Mouse (Mus musculus) testis, adult 10 weeks (tissue): ENCODE measurements around the gene Rbp4. TPM values are rescaled to one million over a fixed set of nuclear protein-coding genes. Genes with fewer than 3 reads are reported as not detected.

ENCODE experiments used
- polyA plus RNA-seq: library from polyadenylated mRNA; stranded (reverse); fragments of 350-450 nt; fragmentation: Illumina TruSeq; extraction: RNeasy Lipid Tissue Mini Kit (QIAGEN cat#74804); gene quantifications from one replicate; pipeline ENCODE4 v1.2.3, GENCODE M21; 2014; ENCODE audit warnings: low read depth, low replicate concordance

Rbp4 gene
- 5.3 TPM for polyA plus RNA-seq

DNA sequence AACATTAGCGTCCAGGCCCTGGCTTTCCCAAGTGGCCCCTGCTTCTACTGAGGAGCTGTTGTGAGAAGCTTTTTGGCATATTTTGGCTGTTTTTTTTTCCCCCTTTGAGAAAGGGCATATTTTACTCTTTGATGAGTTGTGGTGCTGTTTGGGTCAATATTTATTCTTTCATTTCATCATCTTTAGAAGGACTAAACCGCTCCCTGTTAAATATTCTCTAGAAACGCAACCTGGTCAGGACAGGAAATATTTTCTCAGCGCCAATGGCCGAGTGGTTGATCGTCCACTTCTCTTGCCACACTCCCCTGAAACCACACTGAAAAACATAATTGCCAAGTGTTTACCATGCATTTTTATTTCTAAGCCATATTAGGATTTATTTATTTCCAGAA is at the start of gene Rbp4:
TSS of gene Rbp4 (minus strand) at position 63 of the 392 bp plus-strand sequence.

DNA sequence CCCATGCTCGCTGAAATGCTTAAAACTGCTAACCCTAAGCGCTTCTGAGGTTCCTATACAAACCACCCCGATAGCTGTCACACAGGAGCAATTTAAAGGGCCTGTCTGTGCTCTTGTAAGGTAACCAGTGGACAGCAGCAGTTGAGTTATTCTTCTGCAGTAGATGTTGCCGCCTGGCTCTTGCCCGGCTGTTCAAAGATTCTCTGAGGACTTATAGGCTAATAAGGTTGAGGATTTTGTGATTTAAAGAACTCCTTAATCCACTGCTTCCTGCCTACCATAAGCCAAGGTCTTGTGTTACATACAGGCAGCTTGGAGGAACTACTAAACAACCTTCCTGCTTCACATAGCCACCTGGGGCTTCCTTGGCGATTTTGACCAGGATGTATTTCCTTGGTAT is 7.4 kb upstream of the Rbp4 start, which contains the start of gene Pde6c:
TSS of gene Pde6c (plus strand) at position 301 of the 400 bp plus-strand sequence.

DNA sequence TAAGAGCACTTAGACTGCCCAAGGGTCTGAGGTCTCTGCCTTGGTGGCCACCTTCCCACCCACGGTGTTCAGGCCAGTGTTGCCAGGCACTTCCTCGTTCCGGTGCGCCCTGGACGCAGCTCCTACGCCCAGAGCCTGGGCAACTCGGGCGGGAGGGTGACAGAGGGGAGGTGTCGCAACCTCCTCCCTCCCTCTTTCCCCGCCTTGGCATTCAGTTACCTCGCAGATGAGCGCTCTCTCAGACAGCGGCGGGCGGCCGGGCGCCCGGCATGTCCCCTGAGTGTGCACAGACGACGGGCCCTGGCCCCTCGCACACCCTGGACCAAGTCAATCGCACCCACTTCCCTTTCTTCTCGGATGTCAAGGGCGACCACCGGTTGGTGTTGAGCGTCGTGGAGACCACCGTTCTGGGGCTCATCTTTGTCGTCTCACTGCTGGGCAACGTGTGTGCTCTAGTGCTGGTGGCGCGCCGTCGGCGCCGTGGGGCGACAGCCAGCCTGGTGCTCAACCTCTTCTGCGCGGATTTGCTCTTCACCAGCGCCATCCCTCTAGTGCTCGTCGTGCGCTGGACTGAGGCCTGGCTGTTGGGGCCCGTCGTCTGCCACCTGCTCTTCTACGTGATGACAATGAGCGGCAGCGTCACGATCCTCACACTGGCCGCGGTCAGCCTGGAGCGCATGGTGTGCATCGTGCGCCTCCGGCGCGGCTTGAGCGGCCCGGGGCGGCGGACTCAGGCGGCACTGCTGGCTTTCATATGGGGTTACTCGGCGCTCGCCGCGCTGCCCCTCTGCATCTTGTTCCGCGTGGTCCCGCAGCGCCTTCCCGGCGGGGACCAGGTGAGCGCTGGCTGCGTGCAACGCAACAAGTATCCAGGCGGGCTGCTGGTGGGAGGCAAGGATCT is 28.0 kb downstream of the Rbp4 start, which contains the start of gene Ffar4:
TSS of gene Ffar4 (plus strand) at position 214 of the 901 bp plus-strand sequence.

Other genes with a start within 250 kb of the Rbp4 start
- 1.7 TPM for gene Myof, start 81.7 kb downstream of the Rbp4 start, polyA plus RNA-seq
- 56.8 TPM for gene Cep55, start 70.3 kb downstream of the Rbp4 start, polyA plus RNA-seq
- 0.15 TPM for gene Ffar4, start 28.2 kb downstream of the Rbp4 start, polyA plus RNA-seq
- 0.56 TPM for gene Pde6c, start 7.5 kb upstream of the Rbp4 start, polyA plus RNA-seq
- gene Fra10ac1, start 98.9 kb upstream of the Rbp4 start, polyA plus RNA-seq, result 39.9 TPM
- 0.63 TPM for gene Lgi1, start 139.3 kb upstream of the Rbp4 start, polyA plus RNA-seq